Mouse (Mus musculus) heart, adult 9 months (tissue): Measurements from ENCODE around the gene Veph1.
"Not testable (repeated sequence)": the region's sequence is repeated elsewhere in the genome, so short reads cannot be mapped to it uniquely, and the experiment has no call there.

Experiments
- DNase-seq, 2 experiments: peaks; one replicate each; pipeline ENCODE4 v3.0.0; 2022; ENCODE audit warnings: low spot score in 2 of 2

Gene Veph1

GRCm38 (mm10) chr3:66296545-66296944, at the start of gene Veph1:
Gene Veph1, minus strand, starts transcription at chr3:66296837.
- no peak for DNase-seq

GRCm38 (mm10) chr3:66340742-66341141, 44.1 kb upstream of the Veph1 start:
- DNase-seq = no peak

- no peak for DNase-seq
These were observed 35.7 kb upstream of the Veph1 start for GRCm38 (mm10) chr3:66332401-66332729.

GRCm38 (mm10) chr3:66331592-66332400, 35.2 kb upstream of the Veph1 start:
- DNase-seq = peak in 1 of 2 experiments; percentile 11

GRCm38 (mm10) chr3:66330896-66331579, 34.4 kb upstream of the Veph1 start:
- DNase-seq = no peak

GRCm38 (mm10) chr3:66325962-66326834, 29.6 kb upstream of the Veph1 start:
- no peak for DNase-seq

- DNase-seq = no peak
These were observed 28.9 kb upstream of the Veph1 start for GRCm38 (mm10) chr3:66325486-66325951.

- DNase-seq = no peak
These were observed 18.4 kb upstream of the Veph1 start for GRCm38 (mm10) chr3:66314793-66315715.

- DNase-seq = no peak
These were observed 13.9 kb upstream of the Veph1 start for GRCm38 (mm10) chr3:66310586-66310985.

- DNase-seq = no peak
These were observed 12.9 kb upstream of the Veph1 start for GRCm38 (mm10) chr3:66309531-66309930.

- no peak for DNase-seq
These were observed 1.4 kb downstream of the Veph1 start for GRCm38 (mm10) chr3:66295236-66295635.

- no peak for DNase-seq
These were observed 1.9 kb downstream of the Veph1 start for GRCm38 (mm10) chr3:66294729-66295128.

GRCm38 (mm10) chr3:66292356-66292946, 4.2 kb downstream of the Veph1 start:
- no peak for DNase-seq

- DNase-seq = no peak
These were observed 33.4 kb downstream of the Veph1 start for GRCm38 (mm10) chr3:66263270-66263669.

- DNase-seq = no peak
These were observed 34.3 kb downstream of the Veph1 start for GRCm38 (mm10) chr3:66262319-66262718.

- no peak for DNase-seq
These were observed 42.0 kb downstream of the Veph1 start for GRCm38 (mm10) chr3:66254504-66255105.

GRCm38 (mm10) chr3:66251842-66252241, 44.8 kb downstream of the Veph1 start:
- no peak for DNase-seq

GRCm38 (mm10) chr3:66240476-66240875, 56.2 kb downstream of the Veph1 start:
- DNase-seq = peak; percentile 24 to 28

- DNase-seq = not testable (repeated sequence)
These were observed 60.3 kb downstream of the Veph1 start for GRCm38 (mm10) chr3:66236234-66236871.
